Mouse (Mus musculus) A20 (cell line): ENCODE measurements at regions not wholly inside any gene's neighbourhood (a gene's known extent, or its start where the extent isn't known, plus 50 kb on each side); places are given as distances from the start of the nearest gene placed in this dataset.
A peak's percentile ranks its signal among the peaks of the same experiment; 100 is the strongest.

Source experiments
- DNase-seq: peaks from one replicate; pipeline ENCODE4 v3.0.0-alpha.2; 2011; ENCODE audit warnings: low read depth, low spot score

- no peak for DNase-seq
Observed at GRCm38 (mm10) chr13:47298010-47298409, 175.6 kb downstream of the Rnf144b start.

GRCm38 (mm10) chr13:47300486-47300885 lies 178.0 kb downstream of the Rnf144b start:
- DNase-seq, result no peak

GRCm38 (mm10) chr13:47301070-47301469 lies 178.6 kb downstream of the Rnf144b start:
- peak; percentile 18 for DNase-seq

GRCm38 (mm10) chr13:47309492-47309891 lies 187.0 kb downstream of the Rnf144b start:
- no peak for DNase-seq

GRCm38 (mm10) chr13:47310751-47311202 lies 188.3 kb downstream of the Rnf144b start:
- DNase-seq, result no peak

GRCm38 (mm10) chr13:47319549-47319948 lies 197.1 kb downstream of the Rnf144b start:
- DNase-seq, result no peak

GRCm38 (mm10) chr13:47321876-47322275 lies 199.4 kb downstream of the Rnf144b start:
- DNase-seq, result no peak

- no peak for DNase-seq
Observed at GRCm38 (mm10) chr13:47335996-47336684, 213.7 kb downstream of the Rnf144b start.

- DNase-seq, result no peak
Observed at GRCm38 (mm10) chr13:47336865-47337441, 214.5 kb downstream of the Rnf144b start.

- no peak for DNase-seq
Observed at GRCm38 (mm10) chr13:47339411-47339810, 217.0 kb downstream of the Rnf144b start.

- no peak for DNase-seq
Observed at GRCm38 (mm10) chr13:47342361-47342760, 219.9 kb downstream of the Rnf144b start.

GRCm38 (mm10) chr13:47345576-47345975 lies 223.1 kb downstream of the Rnf144b start:
- DNase-seq, result no peak

GRCm38 (mm10) chr13:47347835-47348234 lies 225.4 kb downstream of the Rnf144b start:
- no peak for DNase-seq

- no peak for DNase-seq
Observed at GRCm38 (mm10) chr13:47348517-47349145, 226.2 kb downstream of the Rnf144b start.

GRCm38 (mm10) chr13:47354446-47354845 lies 232.0 kb downstream of the Rnf144b start:
- DNase-seq, result no peak

GRCm38 (mm10) chr13:47355169-47355568 lies 232.7 kb downstream of the Rnf144b start:
- no peak for DNase-seq

GRCm38 (mm10) chr13:47358986-47359385 lies 236.5 kb downstream of the Rnf144b start:
- DNase-seq, result no peak

- DNase-seq, result no peak
Observed at GRCm38 (mm10) chr13:47365776-47366175, 243.3 kb downstream of the Rnf144b start.

- DNase-seq, result no peak
Observed at GRCm38 (mm10) chr13:47368041-47368823, 245.8 kb downstream of the Rnf144b start.

GRCm38 (mm10) chr13:47374583-47374982 lies 252.1 kb downstream of the Rnf144b start:
- no peak for DNase-seq

GRCm38 (mm10) chr13:47391023-47391422 lies 268.6 kb downstream of the Rnf144b start:
- DNase-seq, result no peak

- DNase-seq, result no peak
Observed at GRCm38 (mm10) chr13:47397726-47398350, 275.4 kb downstream of the Rnf144b start.
